Mouse (Mus musculus) c-Kit-positive CD71-negative TER-119-negative erythroid progenitor cells, embryonic 14.5 days (primary cell): Measurements from ENCODE around the gene Wasf2.

Source experiments
- DNase-seq: peaks from one replicate; pipeline ENCODE4 v3.0.0-alpha.2; 2013; ENCODE audit warnings: low read depth

Wasf2 gene

GRCm38 (mm10) chr4:133175998-133176760 lies 45.9 kb downstream of the Wasf2 start:
- no peak for DNase-seq

DNA sequence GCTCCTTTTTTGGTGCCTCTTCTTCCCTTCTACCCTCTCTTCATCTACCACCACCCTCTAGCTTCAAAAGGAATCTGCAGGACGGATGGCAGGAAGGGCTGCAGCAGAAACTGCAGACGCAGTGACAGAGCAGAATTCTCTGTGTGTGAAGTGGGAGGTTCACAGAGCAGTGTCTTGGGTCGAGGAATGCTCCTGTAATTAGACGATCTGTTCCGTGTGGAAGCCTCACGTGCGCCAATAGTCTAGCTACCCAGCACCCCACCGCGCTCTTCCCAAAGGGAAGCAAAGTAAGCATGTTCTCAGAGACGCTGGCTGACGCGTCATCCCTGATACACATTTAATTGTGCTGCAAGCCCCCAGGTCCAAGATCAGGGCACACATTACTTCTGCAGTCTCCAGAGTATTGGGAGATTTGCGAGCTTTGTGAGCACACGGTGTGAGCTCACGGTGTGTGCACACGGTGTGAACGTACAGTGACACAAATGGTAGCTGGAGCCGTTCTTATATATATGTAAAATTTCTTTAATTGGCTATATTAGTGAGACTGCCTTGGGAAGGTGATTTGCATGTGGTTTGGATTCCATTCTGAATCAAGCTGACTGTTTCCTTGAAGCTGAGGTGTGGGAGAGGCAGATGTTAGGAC lies 46.6 kb downstream of the Wasf2 start:
- no peak for DNase-seq

GRCm38 (mm10) chr4:133178305-133178704 lies 48.0 kb downstream of the Wasf2 start:
- DNase-seq: no peak

DNA sequence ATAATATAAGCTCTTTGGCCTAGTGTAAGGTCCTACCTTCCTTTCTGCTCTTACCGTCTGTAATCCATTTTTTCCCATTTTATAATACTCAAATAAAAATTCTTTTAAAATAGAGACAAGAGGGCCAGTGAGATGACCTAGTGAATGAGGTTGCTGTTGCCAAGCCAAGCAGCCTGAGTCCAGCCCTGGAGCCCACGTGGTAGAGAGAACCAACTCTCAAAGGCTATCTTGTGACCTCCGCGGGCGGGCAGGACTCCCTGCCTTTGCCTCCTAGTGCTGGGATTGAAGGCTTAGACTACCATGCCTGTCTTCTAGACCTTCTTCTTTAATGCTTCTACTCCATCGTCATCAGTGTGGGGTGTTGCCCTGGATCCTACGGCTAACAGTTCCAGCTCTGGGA lies 49.0 kb downstream of the Wasf2 start:
- no peak for DNase-seq

DNA sequence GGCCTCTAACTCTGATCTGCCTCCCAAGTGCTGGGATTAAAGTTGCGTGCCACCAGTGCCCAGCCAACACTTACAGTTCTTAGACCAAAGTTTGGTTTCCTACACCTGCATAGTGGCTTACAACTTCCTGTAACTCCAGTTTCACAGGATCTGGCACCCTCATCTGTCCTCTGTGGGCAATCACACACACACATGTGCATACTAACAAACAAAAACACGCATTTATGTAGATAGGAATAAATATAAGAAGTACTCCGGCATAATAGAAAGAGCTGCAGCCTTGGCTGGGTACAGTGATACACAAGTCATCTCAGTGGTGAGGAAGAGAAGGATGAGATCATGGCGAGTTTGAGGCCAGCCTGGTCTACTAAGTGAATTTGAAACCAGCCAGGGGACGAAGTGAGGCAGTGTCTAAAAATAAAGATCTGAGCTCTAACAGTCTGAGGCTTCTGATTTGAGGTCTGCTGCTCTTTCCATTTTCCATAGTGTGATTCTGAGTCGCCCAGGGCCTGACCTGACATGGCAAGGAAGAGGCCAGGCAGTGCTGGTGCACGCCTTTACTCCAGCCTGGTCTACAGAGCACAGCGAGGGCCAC lies 52.2 kb downstream of the Wasf2 start:
- no peak for DNase-seq

- DNase-seq: no peak
Observed at GRCm38 (mm10) chr4:133184031-133184897, 54.0 kb downstream of the Wasf2 start.

GRCm38 (mm10) chr4:133184898-133185665 lies 54.8 kb downstream of the Wasf2 start:
- DNase-seq: no peak

DNA sequence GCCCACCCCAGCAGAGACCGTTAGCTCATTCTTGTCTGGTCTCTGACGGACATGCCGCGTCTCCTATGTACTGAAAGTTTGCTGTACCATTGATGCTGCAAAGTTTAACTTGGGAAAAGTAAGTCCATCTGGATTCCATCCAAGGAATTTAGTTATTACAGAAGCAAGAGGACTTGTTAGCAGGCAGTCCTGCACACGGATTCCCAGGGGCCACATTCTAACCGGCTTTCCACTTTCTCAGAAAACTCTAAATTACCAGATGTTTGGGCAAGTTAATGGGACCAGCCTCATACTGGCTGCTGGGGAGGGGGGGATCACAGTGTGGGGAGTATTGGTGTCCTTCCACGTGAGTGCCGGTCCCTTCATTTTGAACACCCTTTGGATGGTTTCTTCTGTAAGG lies 55.6 kb downstream of the Wasf2 start:
- DNase-seq: no peak

- no peak for DNase-seq
Observed at GRCm38 (mm10) chr4:133186856-133187255, 56.6 kb downstream of the Wasf2 start.

- DNase-seq: no peak
Observed at GRCm38 (mm10) chr4:133189396-133189795, 59.1 kb downstream of the Wasf2 start.

DNA sequence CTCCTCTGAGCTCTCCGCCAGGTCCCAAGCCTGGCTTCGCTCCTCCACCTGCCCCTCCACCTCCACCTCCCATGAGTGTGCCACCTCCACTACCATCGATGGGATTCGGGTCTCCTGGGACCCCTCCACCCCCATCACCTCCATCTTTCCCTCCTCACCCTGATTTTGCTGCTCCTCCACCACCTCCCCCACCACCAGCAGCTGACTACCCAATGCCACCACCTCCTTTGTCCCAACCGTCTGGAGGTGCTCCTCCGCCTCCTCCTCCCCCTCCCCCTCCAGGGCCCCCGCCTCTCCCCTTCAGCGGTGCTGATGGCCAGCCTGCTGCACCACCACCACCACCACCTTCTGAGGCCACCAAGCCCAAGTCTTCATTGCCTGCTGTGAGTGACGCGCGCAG lies 64.2 kb downstream of the Wasf2 start:
- DNase-seq: no peak

DNA sequence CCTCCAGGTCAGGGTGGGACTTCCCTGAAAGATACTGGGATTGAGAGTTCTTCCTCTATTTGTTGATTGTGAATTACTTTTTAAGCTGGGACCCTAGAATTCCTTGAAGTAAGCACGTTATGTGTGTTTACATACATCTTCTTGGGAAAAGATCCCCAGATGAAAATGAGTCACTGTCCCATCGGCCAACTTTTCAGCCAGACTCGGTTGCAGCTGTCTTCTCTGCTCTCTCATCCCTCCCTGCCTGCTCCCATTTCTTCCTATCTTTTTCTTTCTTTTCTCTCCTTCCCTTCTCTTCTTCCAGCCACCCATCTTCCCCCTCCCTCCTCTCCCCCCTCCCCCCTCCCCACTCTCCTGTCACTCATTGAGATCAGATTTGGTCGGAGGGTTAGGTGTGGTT lies 64.7 kb downstream of the Wasf2 start:
- no peak for DNase-seq

DNA sequence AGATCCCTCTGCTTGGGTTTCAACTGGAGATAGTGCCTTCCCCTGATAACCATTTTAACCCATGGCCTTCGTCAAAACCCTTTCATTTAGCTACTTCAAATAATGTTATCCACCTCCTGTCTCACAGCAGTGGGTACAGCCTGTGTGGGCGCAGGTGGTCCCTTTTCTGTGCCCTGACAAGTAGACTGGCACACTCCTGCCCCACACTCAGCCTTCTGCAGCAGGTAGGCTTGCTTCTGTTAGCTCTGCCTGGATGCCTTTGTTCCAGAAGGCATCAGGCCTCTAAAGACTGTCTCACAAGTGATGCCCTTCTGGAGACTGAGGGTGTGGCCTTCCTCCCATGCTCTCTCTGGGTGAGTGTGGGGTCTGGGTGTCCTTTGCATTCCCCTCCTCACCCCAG lies 65.8 kb downstream of the Wasf2 start:
- DNase-seq: no peak

DNA sequence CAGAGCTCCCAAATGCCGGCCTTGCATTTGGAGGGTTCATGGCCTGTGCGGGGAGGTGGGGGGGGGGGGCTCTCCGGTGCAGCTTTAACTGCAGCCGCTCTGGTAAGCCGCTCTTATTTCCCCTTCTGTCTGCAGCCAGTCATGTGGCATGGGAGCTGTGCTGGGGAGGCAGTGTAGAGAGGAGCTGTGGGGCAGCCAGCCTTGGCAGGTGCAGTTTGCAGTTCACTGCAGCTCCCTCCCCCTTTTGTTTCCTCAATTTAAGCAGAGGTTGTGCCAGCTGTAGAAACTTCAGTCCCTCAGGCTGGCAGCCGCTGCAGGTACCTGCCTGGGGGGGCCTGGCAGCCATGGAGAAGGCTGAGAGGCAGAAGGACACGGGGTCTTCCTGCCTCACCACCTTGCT lies 66.5 kb downstream of the Wasf2 start:
- DNase-seq: no peak

- DNase-seq: no peak
Observed at GRCm38 (mm10) chr4:133197355-133197754, 67.0 kb downstream of the Wasf2 start.

- DNase-seq: no peak
Observed at GRCm38 (mm10) chr4:133197801-133198286, 67.5 kb downstream of the Wasf2 start.

- no peak for DNase-seq
Observed at GRCm38 (mm10) chr4:133198337-133199180, 68.3 kb downstream of the Wasf2 start.

DNA sequence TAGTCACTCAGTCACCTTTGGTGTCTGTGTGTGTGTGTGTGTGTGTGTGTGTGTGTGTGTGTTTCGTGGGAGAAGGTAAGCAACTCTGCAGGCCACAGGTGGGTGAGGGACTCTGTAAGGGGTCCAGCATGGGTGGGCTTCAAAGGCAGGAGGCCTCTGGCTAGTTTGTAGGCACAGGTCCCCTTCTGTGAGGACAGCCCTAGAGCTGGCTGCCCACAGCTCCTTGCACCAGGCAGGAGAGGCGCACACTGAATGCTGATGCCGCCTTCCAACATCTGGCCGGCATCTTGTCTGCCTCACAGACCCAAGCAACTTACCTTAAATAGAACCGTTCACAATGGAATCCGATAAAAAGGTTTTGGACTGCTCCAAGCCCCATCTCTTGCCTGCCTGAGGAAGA lies 69.4 kb downstream of the Wasf2 start:
- no peak for DNase-seq

DNA sequence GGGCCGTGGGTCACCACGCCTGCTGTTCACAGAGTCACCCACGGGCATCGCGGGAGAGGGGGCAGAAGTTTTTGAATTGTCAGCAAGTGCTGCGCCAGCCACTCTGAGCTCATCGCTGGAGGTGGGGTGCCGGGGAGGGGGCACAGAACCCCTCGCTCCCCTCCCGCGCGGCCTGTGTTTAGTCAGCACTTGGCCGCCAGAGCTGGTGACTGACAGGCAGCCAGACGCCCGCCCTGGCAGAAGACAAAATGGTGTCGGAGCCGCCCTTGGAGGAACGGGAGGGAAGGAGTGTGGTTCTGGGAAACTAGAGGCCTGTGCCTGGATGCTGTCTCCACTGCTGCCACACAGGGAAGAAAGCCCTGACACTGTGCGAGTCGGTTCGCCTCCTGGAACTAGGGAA lies 70.0 kb downstream of the Wasf2 start:
- DNase-seq: no peak

- DNase-seq: no peak
Observed at GRCm38 (mm10) chr4:133201006-133201771, 70.9 kb downstream of the Wasf2 start.
